Mouse (Mus musculus) heart, postnatal 25 days (tissue): Measurements from ENCODE around the gene Eif2b3. TPM values are rescaled to one million over a fixed set of nuclear protein-coding genes. Genes with fewer than 3 reads are reported as not detected.

Experiments
- DNase-seq: peaks from one replicate; pipeline ENCODE4 v3.0.0; 2022; ENCODE audit warnings: low spot score
- intact Hi-C: fragments of 180-260 bp; cut with DNase I; formaldehyde crosslinking; loops from one replicate; pipeline ENCODE4 v1.15.1; 2025
- total RNA-seq, 2 experiments: library from RNA; stranded (reverse); gene quantifications; 2 replicates each; pipeline ENCODE4 v1.2.3; 2021

The Eif2b3 gene
- total RNA-seq, 2 experiments from 2014 or later: 13.5 to 13.8 TPM

- intact Hi-C loops: no loop called here
- no peak for DNase-seq
These were observed 51.4 kb downstream of the Eif2b3 start for GRCm38 (mm10) chr4:117070624-117071023.

- intact Hi-C loops: no loop called here
- DNase-seq: no peak
These were observed 52.0 kb downstream of the Eif2b3 start for GRCm38 (mm10) chr4:117071183-117071582.

DNA sequence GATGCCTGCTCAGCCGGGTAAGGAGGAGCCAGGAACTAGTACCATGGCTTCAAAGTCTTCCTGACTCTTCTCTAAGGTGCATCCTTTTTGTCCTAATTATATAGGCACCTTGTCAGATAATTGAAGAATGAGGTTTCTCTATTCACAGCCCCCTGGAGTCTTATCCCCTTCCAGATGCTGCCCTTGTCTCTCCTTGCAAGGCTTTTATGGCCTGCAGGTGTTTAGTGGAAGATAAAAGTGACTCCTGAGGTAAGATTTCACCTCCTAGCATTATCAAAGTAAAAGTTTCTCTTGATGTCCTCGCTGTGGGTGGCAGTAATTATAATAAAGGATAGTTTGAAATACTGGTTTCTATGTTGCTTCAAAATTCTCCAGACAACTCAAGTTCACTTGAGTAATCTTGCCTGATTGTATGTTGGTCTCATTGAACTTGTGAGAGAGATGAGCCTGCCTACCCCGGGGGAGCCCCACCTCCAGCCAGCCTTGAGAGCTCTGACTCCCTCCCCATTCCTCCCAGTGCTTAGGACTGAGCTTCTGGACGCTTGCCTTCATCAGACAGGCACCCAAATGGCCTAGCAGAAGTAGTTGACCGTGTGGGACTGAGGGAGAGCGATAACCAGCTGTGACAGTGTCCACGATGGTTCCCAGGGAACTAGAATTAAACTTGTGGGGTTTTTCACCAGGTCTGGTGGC, 68.9 kb downstream of the Eif2b3 start:
- no peak for DNase-seq
- intact Hi-C loops: no loop called here

DNA sequence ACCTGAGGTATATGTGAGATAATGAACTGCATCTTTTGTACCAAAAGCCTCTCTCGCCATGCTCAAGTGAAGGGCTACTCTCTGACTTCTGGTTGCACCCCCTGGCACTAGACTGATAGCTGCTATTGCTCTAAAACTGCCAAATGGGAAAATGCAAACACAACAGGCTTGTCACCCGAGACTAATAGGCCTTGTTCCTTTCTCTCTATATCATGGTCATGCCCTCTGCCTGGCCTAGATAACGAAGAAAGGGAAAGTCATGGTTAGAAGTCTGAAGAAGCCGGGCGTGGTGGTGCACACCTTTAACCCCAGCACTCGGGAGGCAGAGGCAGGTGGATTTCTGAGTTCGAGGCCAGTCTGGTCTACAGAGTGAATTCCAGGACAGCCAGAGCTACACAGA, 71.4 kb downstream of the Eif2b3 start:
- intact Hi-C loops: no loop called here

GRCm38 (mm10) chr4:117094626-117095361, 75.6 kb downstream of the Eif2b3 start:
- DNase-seq: no peak
- intact Hi-C loops: no loop called here

More for the DNA sequence above, 71.4 kb downstream of the Eif2b3 start:
- DNase-seq: no peak

GRCm38 (mm10) chr4:117095551-117096452, 76.6 kb downstream of the Eif2b3 start, which contains the start of gene Ptch2:
Gene Ptch2 (plus strand): TSS chr4:117096075.
- intact Hi-C loops: no loop called here
- peak; percentile 73 for DNase-seq

GRCm38 (mm10) chr4:117096666-117097065, 77.5 kb downstream of the Eif2b3 start:
- intact Hi-C loops: no loop called here
- no peak for DNase-seq

DNA sequence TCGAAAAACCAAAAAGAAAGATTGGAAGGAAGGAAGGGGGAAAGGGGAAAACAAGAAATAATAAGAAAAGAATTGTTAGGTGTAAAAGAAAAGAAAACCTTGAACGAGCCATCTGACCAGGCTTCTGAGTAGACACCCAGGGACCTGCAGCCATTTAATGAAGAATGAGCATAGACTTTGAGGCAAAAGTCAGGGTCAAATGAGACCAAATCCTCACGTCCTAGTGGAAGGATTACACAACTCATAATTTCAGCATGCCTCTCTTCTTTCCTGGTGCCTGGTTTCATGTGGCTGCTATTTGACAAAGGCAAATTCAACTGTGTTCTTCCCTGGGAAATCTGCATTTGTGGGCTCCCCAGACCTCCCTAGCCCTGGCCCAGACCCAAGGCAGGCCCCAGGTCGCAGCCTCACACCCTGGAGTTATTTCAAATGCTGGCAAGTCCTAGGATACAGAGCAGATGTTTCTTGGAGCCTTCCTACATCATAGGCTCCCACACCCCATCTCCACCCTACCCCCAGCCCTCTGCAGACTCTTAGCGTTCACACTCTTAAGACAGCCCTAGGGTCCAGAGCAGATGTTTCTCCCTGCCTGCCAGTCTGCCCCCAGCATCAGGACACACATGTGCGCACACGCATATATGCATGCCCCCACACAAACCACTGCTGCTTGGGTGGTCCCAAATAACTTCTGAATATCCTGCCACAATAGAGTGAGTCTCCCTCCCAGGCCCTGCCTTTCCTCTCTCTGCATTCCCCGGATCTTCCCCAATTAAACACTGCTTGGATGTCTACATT, 79.0 kb downstream of the Eif2b3 start:
- DNase-seq: no peak

DNA sequence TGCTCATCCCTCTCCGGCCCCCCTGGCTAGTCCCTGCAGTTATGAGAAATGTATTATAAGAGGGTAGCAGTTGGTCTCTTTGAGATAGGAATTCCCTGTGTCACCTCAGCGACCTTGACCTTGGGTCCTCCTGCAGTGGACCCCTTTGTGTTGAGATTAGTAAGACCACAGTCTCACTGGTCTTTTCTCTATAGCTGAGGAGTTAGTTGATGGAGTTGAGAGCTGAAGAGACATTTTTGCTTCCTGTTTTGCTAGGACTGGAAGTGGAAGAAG, 79.5 kb downstream of the Eif2b3 start:
- intact Hi-C loops: no loop called here
- no peak for DNase-seq

More for the DNA sequence above, 79.0 kb downstream of the Eif2b3 start:
- intact Hi-C loops: no loop called here

DNA sequence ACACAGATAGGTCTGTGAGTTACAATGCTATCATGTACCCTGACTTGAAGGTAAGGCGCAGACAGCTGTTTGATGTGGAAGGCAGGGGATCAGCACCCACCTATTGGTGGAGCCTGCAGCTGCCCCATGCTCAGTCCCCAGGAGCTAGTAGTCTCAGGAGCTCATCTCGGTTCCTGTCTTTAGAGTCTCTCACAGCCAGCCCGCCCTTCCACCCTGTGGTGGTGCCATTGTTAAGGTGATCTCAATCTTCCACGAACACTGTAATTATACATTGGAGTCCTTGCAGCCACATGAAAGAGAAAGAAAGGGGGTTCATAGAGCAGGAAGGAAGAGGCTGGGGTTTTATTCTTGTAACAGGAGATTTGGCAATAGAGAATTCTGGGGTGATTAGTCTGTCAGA, 80.8 kb downstream of the Eif2b3 start:
- intact Hi-C loops: loop anchor here (5.0 kb wide), 1 partner anchor 42 kb away; no protein-coding TSS in a partner anchor
- no peak for DNase-seq

DNA sequence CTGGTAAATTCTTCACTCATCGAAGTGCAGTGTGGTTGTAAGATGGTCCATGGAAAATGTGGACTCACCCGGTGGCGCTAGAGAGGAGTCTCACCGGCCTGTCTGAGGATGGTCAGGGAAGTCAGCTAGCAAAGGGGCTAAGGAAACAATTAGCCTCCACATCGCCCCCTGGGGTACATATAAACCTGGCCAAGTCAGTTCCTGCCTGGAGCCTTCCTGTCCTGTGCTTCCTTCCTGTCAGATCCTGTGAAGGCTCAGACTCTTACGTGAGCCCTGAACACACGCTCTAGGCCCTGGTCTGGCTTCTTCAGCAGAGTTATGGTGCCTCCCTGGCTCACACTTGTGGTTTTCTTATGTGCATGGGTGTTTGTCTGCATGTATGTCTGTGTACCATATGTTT, 82.0 kb downstream of the Eif2b3 start:
- no peak for DNase-seq
- intact Hi-C loops: loop anchor here (5.0 kb wide), 1 partner anchor 41 kb away; no protein-coding TSS in a partner anchor

GRCm38 (mm10) chr4:117104672-117105071, 85.5 kb downstream of the Eif2b3 start:
- no peak for DNase-seq
- intact Hi-C loops: loop anchor here (5.0 kb wide), 1 partner anchor 38 kb away; no protein-coding TSS in a partner anchor

DNA sequence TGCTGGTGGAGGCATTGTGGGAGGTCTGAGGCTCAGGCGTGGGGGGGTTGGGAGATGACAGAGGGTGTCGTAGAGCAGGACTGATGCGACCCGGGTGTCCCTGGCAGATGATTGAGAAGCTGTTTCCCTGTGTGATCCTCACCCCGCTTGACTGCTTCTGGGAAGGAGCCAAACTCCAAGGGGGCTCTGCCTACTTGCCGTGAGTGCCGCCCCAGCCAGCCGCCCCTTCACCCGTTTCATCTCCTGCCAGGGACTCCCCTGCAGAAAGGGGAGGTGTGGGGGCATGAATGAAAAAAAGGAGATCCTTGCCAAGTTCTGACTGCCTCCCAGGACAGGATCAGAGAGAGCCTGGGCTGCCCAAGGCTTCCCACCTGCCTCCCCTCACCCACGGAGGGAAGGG, 85.9 kb downstream of the Eif2b3 start:
- intact Hi-C loops: no loop called here
- no peak for DNase-seq

- intact Hi-C loops: no loop called here
- DNase-seq: no peak
These were observed 88.8 kb downstream of the Eif2b3 start for GRCm38 (mm10) chr4:117107813-117108523.

GRCm38 (mm10) chr4:117108524-117108849, 89.3 kb downstream of the Eif2b3 start:
- intact Hi-C loops: no loop called here
- no peak for DNase-seq

GRCm38 (mm10) chr4:117109330-117109729, 90.1 kb downstream of the Eif2b3 start:
- no peak for DNase-seq
- intact Hi-C loops: no loop called here

- intact Hi-C loops: no loop called here
- no peak for DNase-seq
These were observed 91.0 kb downstream of the Eif2b3 start for GRCm38 (mm10) chr4:117110249-117110648.

- intact Hi-C loops: no loop called here
These were observed 91.8 kb downstream of the Eif2b3 start for GRCm38 (mm10) chr4:117110985-117111384.

GRCm38 (mm10) chr4:117113237-117113636, 94.0 kb downstream of the Eif2b3 start:
- intact Hi-C loops: no loop called here
- DNase-seq: no peak

More at GRCm38 (mm10) chr4:117110985-117111384, 91.8 kb downstream of the Eif2b3 start:
- DNase-seq: no peak
